Mouse (Mus musculus) kidney, adult 2 months (tissue): ENCODE data around the gene Dynlt1b.
"Not testable (repeated sequence)": the region's sequence is repeated elsewhere in the genome, so short reads cannot be mapped to it uniquely, and the experiment has no call there.

Experiments used
- CTCF ChIP-seq: fragments of 200-500 bp; conservative IDR thresholded peaks from 2 replicates; pipeline ENCODE4 v1.5.1; 2011; ENCODE audit warnings: low read depth, mild to moderate bottlenecking, control low read depth, low read length, moderate library complexity, mixed read lengths; ENCODE audit not compliant: insufficient read depth, insufficient read length
- POLR2A ChIP-seq: fragments of 200-500 bp; IDR thresholded peaks from one replicate; pipeline ENCODE4 v1.6.1; 2011; ENCODE audit warnings: low read depth, low read length, control low read depth

DNA sequence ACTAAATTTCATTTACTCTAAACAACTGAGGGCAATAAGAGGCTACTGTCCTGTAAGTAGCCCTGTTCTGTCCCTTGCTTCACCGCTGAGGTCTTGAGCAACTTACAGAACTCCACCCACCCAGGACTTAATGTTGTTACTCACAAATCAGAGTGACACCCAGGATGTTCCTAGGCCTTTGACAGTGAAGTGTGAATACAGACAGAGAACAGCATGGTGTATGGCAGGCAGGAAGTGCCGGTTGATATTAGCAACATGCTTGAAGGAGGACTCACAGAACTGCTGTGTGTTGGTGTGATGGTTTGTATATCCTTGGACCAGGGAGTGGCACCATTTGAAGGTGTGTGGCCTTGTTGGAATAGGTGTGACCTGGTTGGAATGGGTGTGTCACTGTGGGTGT is 9.4 kb upstream of the Dynlt1b start:
- TF ChIP-seq CTCF, POLR2A: not testable (repeated sequence)
